Mouse (Mus musculus) liver, embryonic 14.5 days (tissue): ENCODE measurements at regions not wholly inside any gene's neighbourhood (a gene's known extent, or its start where the extent isn't known, plus 50 kb on each side); places are given as distances from the start of the nearest gene placed in this dataset.

Experiments used
- CTCF ChIP-seq: IDR thresholded peaks from 2 replicates; pipeline ENCODE4 v1.5.1; 2016; ENCODE audit warnings: antibody characterized with exemption, low read depth, control low read depth
- EP300 ChIP-seq: IDR thresholded peaks from 2 replicates; pipeline ENCODE4 v1.6.1; 2016; ENCODE audit warnings: antibody characterized with exemption, low read depth

DNA sequence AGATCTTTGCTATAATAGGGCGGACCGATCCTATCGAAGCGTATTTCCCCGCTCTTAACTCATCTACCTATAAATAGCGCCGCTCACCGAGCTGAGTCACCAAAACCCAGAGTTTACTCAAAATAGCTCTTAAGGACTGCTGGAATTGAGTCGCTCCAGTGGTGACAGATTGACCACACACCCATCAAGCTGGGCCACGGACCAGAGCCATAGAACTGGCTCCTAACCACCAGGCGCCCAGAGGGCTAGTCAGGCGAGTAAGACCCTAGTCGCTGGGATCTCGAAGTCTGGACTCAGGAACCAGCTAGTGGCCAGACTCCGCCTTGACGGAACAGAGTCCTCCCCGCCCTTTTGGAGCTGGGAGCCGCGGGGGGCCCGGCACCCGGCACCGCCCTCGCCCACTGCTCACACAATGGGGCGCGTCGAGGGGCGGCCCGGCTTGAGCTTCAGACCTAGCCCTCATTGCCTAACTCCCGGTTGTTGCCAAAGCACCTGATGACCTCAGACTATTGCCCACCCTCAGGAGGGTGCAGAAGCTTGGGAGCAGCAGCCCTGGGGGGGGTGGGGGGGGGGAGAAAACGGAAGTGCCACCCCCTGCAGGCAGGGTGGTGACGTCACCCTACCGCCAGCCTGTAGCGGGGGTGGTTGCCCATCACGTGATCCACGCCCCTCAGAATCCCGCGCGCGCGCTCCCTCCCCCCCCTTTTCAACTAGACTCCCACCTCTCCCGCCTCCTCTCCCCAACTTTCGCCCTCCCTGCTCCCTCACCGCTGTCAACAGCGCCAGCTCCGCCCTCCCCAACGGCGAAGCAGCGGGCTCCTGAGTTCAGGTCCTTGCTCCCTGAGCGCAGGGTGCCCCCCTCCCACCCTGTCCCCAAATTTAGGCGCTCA lies 73.8 kb downstream of the Kcnrg start:
- TF ChIP-seq CTCF = peak; percentile 21; the same call in 1 of the 2 replicates
- TF ChIP-seq EP300 = peak; percentile 44; the same call in 1 of the 2 replicates
